Mouse (Mus musculus) right cerebral cortex, postnatal 10 days (tissue): ENCODE measurements around the gene Reg4.
A peak's percentile ranks its signal among the peaks of the same experiment; 100 is the strongest.

Source experiments
- DNase-seq, 2 experiments: peaks; one replicate each; pipeline ENCODE4 v3.0.0; 2021; ENCODE audit warnings: low spot score in 2 of 2

Gene Reg4

DNA sequence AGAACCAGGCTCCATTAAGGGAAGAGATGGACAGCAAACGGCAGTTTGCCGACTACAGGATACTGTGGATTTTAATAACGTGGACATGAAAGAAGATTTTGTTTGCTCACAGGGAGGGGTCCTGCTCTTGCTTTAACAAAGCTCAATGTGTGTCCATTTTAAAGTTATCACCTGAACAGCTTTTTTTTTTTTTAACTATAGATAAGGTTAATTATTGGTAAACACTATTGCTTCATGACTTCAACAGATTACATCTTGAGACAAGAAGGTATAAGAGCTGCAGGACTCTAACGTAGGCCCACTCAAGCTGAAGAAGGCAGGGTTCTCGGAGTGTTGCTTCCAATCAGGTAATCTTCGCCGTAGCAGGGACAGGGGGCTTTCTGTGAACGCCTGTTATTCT, at the start of gene Reg4:
Gene Reg4 (plus strand): TSS at position 301 of the 400 bp plus-strand sequence.
- no peak for DNase-seq

DNA sequence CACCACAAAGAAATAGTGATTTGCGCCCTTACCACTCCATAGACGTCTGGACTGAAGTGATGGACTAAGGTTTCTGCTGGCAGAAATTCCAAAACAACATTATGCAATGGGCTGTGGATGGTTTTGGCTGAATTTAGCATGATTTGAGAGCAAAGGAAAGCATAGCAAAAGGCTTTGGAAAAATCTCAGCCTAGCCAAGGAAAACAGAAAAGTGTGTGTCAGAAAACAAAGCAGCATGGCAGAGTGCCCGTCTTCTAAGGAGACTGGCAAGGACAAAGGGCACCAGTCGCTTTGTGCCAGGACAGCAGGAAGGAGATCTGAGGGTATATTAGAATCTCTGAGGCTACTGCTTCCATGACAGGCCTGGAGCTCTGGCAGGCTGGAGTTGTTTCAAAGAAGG, 43.6 kb upstream of the Reg4 start:
- peak; percentile 80 for DNase-seq

DNA sequence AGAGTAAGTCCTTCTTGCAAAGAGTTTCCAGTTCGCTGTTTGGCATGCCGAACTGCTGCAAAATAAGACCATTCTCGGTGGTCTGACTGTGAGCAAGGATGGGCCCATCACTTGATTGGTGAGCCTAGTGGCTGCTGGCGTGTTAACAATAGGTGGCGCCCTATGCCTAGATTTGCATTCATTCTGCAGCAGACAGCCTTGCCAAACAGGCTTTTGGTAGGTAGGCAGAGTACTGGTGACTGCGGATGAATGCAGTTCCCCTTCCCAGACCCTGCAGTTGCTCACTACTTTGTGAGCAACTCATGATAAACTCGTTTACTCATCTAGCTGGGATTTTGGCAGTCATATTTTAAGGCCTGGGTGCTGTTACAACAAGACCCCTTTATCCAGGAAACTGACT, 41.2 kb upstream of the Reg4 start:
- peak; percentile 60 to 61 for DNase-seq

DNA sequence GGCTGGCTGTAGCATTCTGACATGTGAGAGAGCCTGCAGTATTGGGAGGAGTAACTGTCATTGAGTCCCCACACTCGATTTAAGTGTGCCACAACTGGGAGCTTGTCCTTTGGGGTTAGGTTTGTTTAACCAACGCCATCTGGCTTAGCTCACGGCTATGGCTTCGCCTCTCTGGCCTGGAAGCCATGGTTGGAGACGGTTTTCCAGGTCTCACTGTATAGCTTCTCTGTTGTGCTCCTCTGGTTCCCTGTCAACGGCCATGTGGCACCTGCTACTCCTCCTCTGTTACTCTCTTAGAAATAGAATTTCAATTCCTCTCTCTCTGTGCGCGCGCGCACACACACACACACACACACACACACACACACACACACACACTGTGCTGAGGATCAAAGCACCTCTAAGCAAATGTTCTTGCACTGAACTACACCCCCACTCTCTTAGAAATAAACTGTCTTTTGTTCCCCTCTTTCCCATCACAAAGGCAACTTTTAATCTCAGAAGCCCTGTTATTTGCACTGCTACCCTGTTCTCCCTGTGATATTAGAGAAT, 36.7 kb upstream of the Reg4 start:
- no peak for DNase-seq

DNA sequence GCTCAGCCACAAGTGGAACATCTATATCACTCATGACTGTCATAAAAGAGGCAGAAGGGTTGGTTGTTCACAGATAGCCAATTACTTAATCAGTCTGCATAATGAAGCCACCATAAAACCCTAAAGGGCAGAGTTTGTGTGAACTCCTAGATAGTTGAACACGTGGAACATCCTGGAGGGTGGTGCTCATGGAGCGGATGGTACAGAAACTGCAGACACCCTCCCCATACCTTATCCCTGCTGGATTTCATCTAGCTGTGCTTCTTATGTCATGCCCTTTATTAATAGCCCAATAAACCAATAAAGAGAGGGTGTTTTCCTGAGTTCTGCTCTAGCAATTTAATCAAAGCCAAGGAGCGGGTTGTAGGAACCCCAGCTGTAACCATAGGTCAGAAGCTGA, 34.2 kb upstream of the Reg4 start:
- no peak for DNase-seq

DNA sequence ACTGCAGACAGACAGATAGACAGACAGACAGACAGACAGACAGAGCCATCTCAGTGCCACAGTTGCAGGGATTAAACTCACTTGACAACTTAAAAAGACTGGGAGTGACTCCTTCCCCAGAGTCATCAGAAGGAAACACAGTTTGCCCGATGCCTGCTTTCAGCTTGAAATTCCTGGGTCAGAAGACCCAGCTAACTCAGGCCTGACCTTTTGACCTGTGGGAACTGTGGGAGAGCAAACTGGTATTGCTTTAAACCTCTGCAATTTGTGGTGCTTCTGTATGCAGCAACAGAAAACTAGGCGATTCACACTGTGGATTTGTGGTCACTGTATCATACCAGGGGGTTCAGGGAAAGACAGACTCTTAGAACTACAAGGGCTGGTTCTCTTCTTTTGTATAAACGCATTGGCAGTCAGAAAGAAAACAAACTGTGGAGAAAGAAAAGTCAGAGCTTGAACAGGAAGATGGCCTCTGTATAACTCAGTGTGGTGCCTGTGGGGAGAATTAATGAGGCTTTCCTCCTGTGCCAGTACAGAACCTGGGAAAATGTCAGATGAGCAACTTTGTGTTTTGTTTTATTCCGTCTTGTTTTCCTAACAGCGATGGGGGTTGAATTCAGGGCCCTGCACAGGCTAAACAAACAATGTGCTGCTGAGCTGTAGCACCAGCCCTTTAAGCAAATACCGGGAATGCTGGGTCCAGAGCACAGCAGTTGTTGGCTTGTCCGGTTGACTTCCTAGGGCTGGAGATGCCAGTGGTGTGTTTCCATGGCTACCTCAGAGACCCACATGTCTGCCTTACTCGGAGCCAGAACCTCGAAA, 24.0 kb upstream of the Reg4 start:
- peak in 1 of 2 experiments; percentile 46 for DNase-seq

DNA sequence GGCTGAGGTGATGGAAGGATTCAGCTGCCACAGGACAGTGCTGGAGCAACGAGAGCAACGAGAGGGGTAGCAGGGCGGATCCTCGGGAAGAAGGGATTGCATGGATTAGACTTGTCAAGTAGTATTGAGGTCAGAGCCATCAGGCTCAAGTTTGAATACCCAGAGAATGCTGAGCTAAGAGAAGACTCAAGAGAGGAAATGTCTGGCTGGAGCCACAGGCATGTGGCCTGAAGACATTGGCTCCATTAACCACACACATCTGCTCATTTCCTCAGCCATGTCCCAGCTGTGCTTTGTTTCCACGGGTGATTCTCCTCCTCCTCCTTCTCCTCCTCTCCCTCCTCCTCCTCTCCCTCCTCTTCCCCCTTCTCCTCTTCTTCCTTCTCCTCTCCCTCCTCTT, 22.2 kb upstream of the Reg4 start:
- no peak for DNase-seq

DNA sequence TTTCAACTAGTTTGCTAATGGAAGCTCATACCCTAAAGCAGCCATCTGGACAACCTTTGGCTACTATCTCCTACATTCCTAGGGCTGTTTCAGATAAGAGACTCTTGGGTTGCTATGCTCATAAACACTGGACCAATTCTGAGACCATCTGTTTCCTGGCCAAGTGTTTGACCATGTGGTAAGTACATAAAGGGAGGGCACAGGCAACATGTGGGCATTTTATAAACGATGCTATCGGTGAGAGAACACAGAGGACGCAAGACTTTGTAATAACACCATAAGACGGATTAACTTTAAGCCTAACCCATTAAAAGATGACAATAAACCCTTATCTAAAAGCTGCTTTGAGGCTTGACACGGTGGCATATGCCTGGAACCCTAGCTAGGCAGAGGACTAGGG, 18.7 kb upstream of the Reg4 start:
- no peak for DNase-seq

DNA sequence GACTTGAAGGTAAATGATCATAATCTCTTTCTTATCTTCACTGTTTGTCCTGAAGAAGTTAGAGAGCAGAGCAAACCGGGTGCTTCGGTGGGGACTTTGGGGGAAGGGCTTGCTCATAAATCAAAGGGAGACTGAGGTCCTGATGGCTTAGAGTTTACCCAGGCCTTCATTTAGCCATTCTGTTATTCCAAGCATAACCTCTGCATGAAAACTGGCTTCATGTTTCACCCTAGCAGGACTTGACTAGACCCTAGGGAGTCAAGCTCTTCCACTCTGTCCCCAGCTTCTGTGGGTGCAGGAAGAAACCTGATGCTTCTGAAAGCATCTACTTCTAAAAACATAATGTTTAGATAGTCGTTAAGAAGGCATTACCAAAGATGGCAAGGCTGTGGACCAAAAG, 15.0 kb upstream of the Reg4 start:
- DNase-seq: no peak

DNA sequence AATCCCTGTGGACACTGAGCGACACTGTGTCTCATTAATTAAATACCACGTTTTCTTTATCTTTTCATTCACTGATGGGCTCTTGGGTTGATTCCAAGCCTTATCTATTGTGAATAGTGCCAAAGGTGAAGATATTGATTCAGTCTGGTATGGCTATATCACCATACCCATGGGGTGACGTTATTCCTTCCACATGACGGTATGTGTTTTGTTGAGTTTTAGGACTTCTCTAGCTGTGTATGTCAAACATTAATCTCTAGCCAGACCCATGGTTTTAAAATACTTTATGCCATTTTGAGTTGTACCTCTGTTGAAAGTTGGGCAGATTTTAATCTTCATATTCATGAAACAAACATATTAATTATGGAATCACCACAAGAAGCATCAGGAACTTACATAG, 12.8 kb upstream of the Reg4 start:
- DNase-seq: no peak

DNA sequence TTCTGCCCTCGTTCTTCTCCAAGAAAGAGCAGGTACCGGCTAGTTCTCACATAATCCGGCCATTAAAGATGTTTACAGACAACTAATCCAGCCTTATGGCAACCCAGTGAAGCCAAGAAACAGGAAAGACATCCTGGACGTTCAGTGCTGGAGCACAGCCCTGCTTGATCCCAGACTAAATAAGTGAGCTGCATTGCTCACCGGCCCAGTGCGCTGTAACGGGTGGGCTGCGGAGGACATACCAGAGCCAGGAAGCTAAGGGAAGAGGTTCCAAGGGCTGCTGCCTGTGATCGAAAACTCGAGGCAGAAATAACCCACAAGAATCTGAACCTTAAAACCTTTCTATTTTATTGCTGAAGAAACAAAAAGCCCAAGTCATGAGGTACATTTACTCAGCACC, 11.1 kb upstream of the Reg4 start:
- DNase-seq: no peak

DNA sequence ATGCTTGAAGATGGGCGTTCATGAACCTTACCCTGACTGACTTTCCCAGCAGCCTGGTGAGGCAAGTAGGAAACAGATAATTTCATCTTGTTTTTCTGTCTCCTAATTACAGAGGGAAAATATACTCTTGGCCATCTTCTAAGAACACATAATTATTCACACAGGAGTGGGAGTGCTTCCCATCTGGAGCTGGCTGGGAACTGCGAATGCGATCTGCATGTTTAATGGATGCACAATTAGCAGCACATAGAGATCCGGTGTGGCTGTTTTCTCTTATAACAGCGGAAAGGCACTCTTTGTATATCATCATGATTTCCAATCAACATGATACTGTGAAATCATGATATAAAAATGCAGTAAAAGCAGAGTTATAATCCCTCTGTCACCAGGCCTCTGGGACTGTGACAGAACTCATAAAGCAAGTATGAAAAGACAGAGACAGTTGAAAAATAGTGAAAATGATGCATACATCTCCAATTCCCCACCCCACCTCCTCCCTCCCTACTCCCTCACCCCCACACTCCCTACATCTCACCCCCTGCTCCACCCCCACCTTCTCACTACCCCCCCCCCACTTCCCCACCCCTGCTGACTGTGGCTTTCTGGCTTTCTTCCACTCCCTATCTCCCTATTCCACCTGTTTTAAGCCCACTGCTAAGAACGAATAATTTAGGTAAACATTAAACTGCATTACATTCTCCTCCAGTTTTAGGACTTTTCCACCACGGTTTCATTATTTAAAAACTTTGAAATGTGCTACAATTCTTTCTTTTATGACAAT, 10.5 kb upstream of the Reg4 start:
- peak; percentile 79 to 90 for DNase-seq

DNA sequence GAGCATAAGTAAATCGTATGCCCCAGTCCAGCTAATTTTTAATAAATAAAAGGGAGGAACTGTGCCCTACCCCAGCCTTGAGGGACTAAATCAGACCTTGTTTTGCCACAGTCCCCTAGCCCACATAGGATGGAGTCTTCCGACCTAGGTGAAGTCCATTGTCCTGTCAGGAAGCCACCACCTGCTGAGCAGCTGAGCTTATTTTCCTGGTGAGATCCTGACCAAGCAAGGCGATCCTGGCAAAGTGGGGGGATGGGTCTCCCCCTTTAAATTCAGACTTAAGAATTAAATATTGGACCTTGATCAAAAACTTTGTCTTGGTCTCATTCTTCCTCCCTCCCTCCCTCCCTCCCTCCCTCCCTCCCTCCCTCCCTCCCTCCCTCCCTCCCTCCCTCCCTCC, 5.7 kb upstream of the Reg4 start:
- DNase-seq: no peak

DNA sequence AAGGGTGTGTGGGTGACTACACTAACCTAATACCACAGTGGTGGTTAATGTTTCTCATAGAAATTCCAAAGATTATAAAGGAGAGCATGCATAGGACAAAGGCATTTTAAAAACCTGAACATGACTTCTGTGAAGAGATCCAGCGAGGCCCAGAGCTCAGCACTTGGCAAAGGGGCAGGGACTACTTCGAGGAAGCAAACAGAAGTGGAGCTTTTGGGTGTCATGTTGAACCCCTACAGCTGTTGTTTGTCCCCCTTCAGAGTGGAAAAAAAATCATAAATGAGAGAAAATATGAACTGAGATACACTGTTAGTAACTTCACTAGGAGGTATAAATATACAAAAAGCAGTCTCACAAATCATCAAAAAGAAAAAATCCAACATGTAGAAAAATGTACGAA, 1.3 kb downstream of the Reg4 start:
- no peak for DNase-seq

DNA sequence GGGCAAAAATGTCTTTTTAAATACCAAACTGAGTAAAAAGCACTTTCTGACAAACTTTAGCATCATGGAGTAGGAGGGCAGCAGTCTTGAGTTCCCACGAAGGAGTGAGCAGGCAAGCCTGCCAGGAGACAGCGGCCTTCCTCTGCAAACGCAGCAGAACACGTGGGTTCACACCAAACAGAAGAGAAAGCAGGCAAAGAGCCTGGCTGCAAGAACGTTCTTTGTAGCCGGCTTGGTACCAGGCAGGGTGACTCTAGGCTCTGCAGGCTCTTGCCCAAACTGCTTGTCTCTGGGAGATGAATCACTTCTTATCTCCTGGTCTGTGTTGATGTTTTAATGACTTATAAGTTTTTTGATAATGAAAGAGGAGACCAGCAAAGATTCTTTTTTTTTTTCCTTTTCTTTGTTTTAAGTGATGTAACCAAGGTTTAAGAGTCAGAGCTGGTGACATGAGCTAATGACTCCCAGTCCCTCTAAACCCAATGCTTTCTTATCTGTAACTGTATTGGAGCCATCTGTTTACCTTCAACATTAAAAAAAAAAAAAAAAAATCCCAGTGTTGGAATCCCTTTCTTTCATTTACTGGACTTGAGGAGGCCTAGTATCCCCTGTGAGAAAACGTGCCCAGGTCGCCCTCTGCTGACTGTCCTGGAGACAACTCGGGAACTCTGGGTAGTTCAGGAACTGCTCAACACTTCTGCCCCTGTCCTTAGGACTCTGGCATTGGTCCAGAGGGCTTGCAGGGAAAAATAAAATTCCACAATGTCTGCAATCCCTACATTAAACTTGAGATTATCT, 2.0 kb downstream of the Reg4 start:
- DNase-seq: peak; percentile 83 to 87

DNA sequence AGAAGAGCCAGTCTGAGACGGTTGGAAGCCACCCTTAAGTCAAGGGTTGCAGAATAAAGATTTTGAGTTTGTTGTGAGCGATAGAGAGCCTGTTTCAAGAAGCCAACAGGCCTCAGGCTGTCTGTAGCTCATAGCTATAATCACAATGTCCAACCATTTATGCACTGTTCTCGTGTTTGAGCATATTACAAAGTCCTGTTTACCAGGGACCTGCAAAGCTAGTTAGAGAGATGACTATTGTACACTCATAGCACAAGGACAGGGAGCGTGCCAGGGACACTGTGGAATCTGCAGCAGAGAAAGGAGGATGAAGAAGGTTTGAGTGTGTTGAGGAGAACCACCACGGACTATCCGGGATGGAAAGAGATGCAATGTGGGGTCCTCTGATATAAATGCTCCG, 3.0 kb downstream of the Reg4 start:
- DNase-seq: no peak

DNA sequence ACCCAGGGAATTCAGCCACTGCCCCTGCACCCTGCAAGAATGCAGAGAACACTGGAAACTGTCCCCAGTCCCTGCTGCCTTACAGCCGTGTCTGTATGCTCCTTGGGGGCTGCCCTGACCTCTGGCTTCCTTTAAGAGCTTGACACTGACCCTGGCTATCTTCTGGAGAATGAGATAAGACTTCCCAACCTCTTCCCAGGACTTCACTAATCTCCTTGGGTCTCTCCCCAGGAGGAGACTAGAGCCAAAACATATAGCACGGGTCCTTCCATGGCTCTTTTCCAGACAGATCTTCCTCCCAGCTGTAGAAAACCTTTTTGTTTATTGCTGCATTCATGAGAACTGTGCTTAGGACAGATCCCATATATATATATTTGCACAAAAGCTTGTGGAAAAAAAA, 3.8 kb downstream of the Reg4 start:
- DNase-seq: no peak

DNA sequence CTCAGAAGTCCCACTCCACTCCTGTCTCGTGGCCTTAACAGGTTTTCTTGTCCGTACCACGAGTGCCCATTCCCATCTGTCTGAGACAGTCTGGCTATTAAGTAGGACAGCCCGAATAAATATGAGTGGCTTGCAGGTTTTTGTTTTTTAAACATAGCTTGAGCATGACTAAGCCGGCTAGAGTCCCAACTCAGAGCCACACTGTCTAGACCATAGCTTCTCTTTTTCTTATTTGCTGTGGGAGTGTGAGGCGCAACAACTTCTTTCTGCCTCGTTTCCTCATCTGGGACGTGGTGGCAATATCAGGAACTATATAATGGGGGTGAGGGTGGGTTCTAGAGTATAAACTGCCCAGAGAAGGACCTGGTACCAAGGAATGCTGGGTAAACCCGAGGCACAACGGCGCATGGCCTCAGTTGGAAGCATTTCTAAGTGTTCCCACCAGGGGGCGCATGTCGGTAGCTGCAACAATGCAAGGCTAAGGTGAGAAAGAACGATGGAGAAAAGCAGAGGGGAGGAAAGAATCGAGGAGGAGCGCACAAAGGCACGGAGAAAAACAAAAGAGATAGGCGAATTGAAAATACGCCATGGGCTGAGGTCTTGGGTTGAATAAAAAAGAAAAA, 5.1 kb downstream of the Reg4 start:
- DNase-seq: peak; percentile 78 to 86

DNA sequence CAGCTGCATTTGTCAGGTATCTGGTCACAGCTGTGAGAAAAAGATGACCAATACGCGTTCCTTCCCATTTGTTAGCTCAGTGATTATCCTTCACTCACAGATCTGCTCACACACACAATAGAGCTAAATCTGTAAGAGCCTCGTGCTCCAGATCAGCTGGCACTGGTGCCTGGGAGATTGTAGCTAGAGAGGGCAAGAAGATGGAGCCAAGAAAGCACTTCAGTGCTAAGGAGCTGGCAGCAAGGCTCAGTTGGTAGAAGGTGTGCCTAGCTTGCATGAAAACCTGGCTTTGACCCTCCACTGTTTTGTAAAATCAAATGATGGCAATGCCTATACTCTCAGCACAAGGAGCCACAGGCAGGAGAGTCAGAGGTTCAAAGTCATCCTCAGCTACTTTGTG, 5.8 kb downstream of the Reg4 start:
- no peak for DNase-seq

DNA sequence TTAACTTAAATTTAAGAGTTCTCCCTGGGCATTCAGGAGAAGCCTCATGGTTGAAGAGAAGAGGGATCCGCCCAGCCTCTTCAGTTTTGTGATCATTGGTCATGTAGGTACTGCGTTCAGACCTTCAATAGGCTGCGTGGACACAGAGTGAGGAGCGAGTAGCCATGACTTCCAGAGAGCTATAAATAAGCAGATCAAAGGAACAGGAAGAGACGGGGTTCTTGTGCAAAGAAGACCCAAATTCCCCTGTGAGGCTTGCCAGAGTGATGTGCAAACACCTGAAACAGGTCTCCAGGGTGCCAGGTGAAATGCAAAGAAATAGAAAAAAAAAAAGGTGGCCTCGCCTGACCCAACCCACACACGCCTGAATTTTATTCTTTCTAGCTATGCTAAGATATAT, 8.0 kb downstream of the Reg4 start:
- DNase-seq: no peak

DNA sequence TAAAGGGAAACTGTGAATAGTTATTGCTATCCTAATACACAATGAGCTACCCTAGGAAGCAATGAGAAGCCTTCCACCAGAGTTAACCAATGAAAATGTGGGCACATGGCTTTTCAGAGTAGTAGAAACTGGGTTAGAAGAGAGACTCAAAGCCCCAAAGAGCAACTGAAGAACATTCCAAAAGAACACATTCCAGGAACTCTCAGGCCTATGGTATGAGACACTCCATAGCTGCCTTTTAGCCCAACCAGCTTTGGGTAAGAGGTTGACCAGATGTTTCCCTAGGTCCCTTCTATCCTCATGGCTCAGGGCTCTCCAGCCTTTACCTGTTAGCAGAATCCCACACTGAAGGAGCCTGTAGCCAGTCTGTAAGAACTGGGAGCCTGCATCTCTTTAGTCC, 11.5 kb downstream of the Reg4 start:
- no peak for DNase-seq

DNA sequence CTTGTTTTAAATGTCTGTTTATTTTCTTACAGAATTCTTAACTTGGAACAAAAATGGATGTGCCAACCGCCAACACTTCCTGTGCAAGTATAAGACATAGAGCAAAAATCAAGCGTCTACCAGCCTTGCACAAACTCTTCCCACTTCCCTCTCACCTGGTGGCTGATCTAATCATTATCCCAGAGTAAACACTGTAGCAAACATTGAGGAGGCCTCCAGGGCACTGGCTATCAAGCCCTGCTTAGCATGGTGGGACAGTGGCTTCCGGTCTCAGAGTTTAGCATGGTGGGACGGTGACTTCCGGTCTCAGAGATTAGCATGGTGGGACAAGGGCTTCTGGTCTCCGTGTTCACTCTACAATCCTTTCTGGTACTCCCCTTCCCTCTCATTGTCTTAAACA, 14.3 kb downstream of the Reg4 start:
- no peak for DNase-seq
